In the genomic region with DNA sequence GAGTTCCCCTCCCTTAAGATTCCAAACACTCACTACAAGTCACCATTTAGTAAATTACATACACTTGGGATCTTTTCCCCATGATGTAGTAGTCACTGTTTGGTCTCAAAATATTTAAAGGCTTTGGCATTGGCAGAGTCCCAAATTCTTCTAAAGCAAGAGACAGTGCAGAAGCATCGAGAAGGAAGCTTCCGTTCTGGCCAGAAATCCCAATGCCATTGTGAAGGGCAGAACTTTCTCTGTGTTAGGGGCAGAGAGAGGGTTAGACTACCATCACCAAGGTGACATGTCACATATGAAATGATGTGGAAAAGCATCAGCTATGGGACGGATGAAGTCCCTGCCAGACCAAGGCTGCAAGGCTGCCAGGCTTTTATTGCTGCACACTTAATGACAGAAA, we compare ENCODE assay signal across 15 mouse cellular contexts. TPM values are rescaled to one million over a fixed set of nuclear protein-coding genes. Genes with fewer than 3 reads are reported as not detected.
DNase-seq lines count a peak whose midpoint lies in the region; ATAC-seq lines count a peak whose summit lies in the region.
"Had no signal": no experiment of that assay in that cellular context is flagged by ENCODE, and none has a peak within 500 bp of the region (broad histone marks: within the 10 kb centered on the region; RNA-seq: fewer than 3 reads in every experiment).

No protein-coding gene starts in this region.

- intact Hi-C loops in heart, postnatal 25 days (cut with DNase I): no loop called here

- no peak overlapping the region for H3K4me3 ChIP-seq in lung, embryonic 16.5 days (ENCODE audit: low read length)
- H3K4me3 ChIP-seq: embryonic facial prominence, embryonic 12.5 days; forebrain, embryonic 15.5 days; heart, embryonic 10.5 days; hindbrain, embryonic 13.5 days had no signal

- no peaks in the 10 kb centered on the region for H3K9me3 ChIP-seq in lung, embryonic 16.5 days (ENCODE audit: control insufficient read depth, low read length)
- H3K9me3 ChIP-seq: embryonic facial prominence, embryonic 12.5 days; forebrain, embryonic 15.5 days; heart, embryonic 10.5 days; hindbrain, embryonic 13.5 days had no signal

- DNase-seq in heart, adult 11 months: peak; percentile 45
- no peak for DNase-seq in heart, postnatal 25 days (ENCODE audit: low spot score)
- no peak for DNase-seq in lung, postnatal 10 days
- DNase-seq in adrenal gland, postnatal 10 days: peak; percentile 62
- DNase-seq in kidney, adult 9 months: no peak
- DNase-seq: cerebellum, adult 2 months; gastrocnemius, postnatal 36 days; heart, adult 18-20 months; heart, postnatal 10 days had no signal

- 50% methylated on average over 3 of the region's 3 CpGs for WGBS in lung, embryonic 16.5 days

- H3K27me3 ChIP-seq in lung, embryonic 16.5 days (ENCODE audit: control insufficient read depth, insufficient read depth, low read depth, low read length): no peaks in the 10 kb centered on the region
- H3K27me3 ChIP-seq: embryonic facial prominence, embryonic 12.5 days; forebrain, embryonic 15.5 days; hindbrain, embryonic 13.5 days had no signal

- H3K9ac ChIP-seq in lung, embryonic 16.5 days (ENCODE audit: low read length): no peak overlapping the region
- H3K9ac ChIP-seq: embryonic facial prominence, embryonic 12.5 days; forebrain, embryonic 15.5 days; hindbrain, embryonic 13.5 days had no signal

- no peak overlapping the region for H3K27ac ChIP-seq in lung, embryonic 16.5 days (ENCODE audit: low read length)
- H3K27ac ChIP-seq: embryonic facial prominence, embryonic 12.5 days; forebrain, embryonic 15.5 days; heart, embryonic 10.5 days; hindbrain, embryonic 13.5 days had no signal

- no peaks in the 10 kb centered on the region for H3K36me3 ChIP-seq in lung, embryonic 16.5 days (ENCODE audit: control insufficient read depth, insufficient read depth, low read length)
- H3K36me3 ChIP-seq: embryonic facial prominence, embryonic 12.5 days; forebrain, embryonic 15.5 days had no signal

- H3K4me2 ChIP-seq in lung, embryonic 16.5 days (ENCODE audit: low read depth, low read length): no peak overlapping the region
- H3K4me2 ChIP-seq: embryonic facial prominence, embryonic 12.5 days; forebrain, embryonic 15.5 days; hindbrain, embryonic 13.5 days had no signal

- 0 out of 2 replicates have a peak, but pooled peaks cover 2% of the 10 kb centered on the region for H3K4me1 ChIP-seq in lung, embryonic 16.5 days (replicated peaks; ENCODE audit: control insufficient read depth, insufficient read depth, low read length)
- H3K4me1 ChIP-seq: forebrain, embryonic 15.5 days; heart, embryonic 10.5 days; hindbrain, embryonic 13.5 days had no signal

- 0 out of 2 replicates have a peak, but pooled peaks have one; percentile 23 for ATAC-seq in lung, embryonic 16.5 days (ENCODE audit: low read depth)
- ATAC-seq: forebrain, embryonic 15.5 days; intestine, embryonic 16.5 days had no signal

RNA-seq across cellular contexts. Expression of a gene that starts 49.0 kb away (rescaled TPM):
- total RNA-seq in heart, postnatal 25 days (2021): 100 to 1,000 TPM; 277 to 290 TPM
- polyA plus RNA-seq in lung, embryonic 16.5 days (2015; fragmentation: Nextera tagmentation; extraction: Ambion mirVana): 81.9 and 97.3 TPM in 2 replicates
- total RNA-seq in adrenal gland, postnatal 10 days (2021): 100 to 1,000 TPM; 493 to 514 TPM

Comparison
In these comparisons a context has a peak if more than half of its experiments do, and no peak if none do; other contexts are left out.
1. DNase-seq: peak in heart, adult 11 months (single experiment) and adrenal gland, postnatal 10 days (single experiment); none in heart, postnatal 25 days (single experiment), lung, postnatal 10 days (single experiment) and kidney, adult 9 months (single experiment).